Mouse (Mus musculus): ENCODE results near the gene Gkn3.

GRCm38 (mm10) chr6:87335091-87335934 is 53.4 kb downstream of the Gkn3 start, which contains the start of gene Antxr1:
- TF ChIP-seq MAX (IDR thresholded peaks at IDR 0.05) (no peak), CTCF (IDR thresholded peaks at IDR 0.05; ENCODE audit: control insufficient read depth, insufficient read depth, insufficient read length) (peak; percentile 7), CEBPB (IDR thresholded peaks at IDR 0.05; ENCODE audit: low read depth) (no peak), USF1 (IDR thresholded peaks at IDR 0.05; ENCODE audit: low read depth) (no peak), MYOG (IDR thresholded peaks at IDR 0.05; ENCODE audit: control insufficient read depth, extremely low read depth, insufficient read length) (no peak), FOSL1 (IDR thresholded peaks at IDR 0.05; ENCODE audit: insufficient read depth, low read length, poor library complexity, severe bottlenecking) (no peak), MYOD1 (IDR thresholded peaks at IDR 0.05; ENCODE audit: control insufficient read depth, insufficient read length, low read depth) (no peak)

Measured in C2C12 (cell line).